Mouse (Mus musculus): ENCODE data around the gene Smo. TPM values are rescaled to one million over a fixed set of nuclear protein-coding genes. Genes with fewer than 3 reads are reported as not detected.

The Smo gene
- polyA plus RNA-seq, 1 experiment from 2014 or later = 12.3 TPM

DNA sequence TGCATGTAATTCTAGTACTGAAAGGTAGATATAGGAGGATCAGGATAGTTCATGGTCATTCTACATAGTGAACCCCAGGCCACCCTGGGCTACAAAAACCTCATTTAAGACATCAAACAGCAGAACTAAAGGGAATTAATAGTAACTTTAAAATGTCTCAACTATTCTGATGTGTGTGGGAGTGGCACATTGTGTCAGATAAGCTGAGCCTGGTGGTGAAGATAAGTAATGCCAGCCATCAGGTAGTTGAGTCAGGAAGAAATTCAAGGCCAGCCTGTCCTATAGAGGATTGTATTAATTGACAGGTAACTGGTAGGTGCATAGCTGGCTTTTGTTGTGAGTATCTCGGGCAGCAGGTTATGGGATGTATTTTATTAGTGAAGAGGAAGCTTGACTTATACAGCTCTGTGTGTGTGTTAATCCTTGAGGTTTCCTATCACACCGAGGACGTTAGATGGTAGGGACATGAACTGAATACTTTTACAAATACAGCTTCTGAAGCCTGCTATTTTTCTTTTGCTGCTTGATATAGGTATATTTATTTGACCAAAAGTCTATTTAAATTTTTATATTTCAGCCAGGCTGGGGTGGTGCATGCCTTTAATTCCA is 49.2 kb downstream of the Smo start:
- Histone ChIP-seq H3K4me3 (no peak overlapping the region), H3K4me1 (peaks cover 6% of the 10 kb centered on the region; the same call in 1 of the 2 replicates), H3K9me3 (no peaks in the 10 kb centered on the region), H3K36me3 (replicated peaks) (no peaks in the 10 kb centered on the region), H3K27me3 (replicated peaks) (no peaks in the 10 kb centered on the region), H3K9ac (no peak overlapping the region), H3K4me2 (no peak overlapping the region), H3K27ac (no peak overlapping the region)
- WGBS = 91% methylated on average over 3 of the region's 3 CpGs
- ATAC-seq (replicated peaks) = no peak

DNA sequence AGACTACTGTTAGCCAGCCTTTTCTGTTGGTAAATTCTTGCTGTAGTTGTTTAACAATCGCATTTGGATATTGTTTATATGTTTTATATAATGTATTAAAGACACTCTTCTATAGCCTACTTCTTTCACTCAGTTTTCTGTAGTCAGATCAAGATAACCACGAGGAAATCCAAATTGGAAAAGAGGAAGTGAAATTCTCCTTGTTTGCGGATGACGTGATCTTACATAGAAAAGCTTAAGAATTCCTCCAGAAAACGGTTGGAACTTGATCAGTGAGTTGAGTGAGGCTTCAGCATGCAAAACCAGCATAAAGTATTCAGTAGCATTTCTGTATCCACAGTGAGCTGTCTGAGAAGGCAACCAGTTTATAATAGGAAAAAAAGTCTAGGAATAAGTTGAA is 50.5 kb downstream of the Smo start:
- 87% methylated on average over 5 of the region's 5 CpGs for WGBS
- no peak overlapping the region for H3K9ac ChIP-seq
- no peaks in the 10 kb centered on the region for H3K36me3 ChIP-seq (replicated peaks)
- ATAC-seq (replicated peaks) = no peak
- H3K4me3 ChIP-seq = no peak overlapping the region
- H3K27ac ChIP-seq = no peak overlapping the region
- H3K9me3 ChIP-seq = no peaks in the 10 kb centered on the region
- H3K4me2 ChIP-seq = no peak overlapping the region
- H3K27me3 ChIP-seq (replicated peaks) = no peaks in the 10 kb centered on the region
- H3K4me1 ChIP-seq = peaks cover 6% of the 10 kb centered on the region; the same call in 1 of the 2 replicates

- H3K4me2 ChIP-seq = no peak overlapping the region
- H3K36me3 ChIP-seq (replicated peaks) = no peaks in the 10 kb centered on the region
- 12% methylated on average over 3 of the region's 3 CpGs for WGBS
- no peak overlapping the region for H3K9ac ChIP-seq
- H3K27ac ChIP-seq = no peak overlapping the region
- no peaks in the 10 kb centered on the region for H3K27me3 ChIP-seq (replicated peaks)
- peaks cover 6% of the 10 kb centered on the region; the same call in 1 of the 2 replicates for H3K4me1 ChIP-seq
- no peak for ATAC-seq (replicated peaks)
- no peaks in the 10 kb centered on the region for H3K9me3 ChIP-seq
- H3K4me3 ChIP-seq = no peak overlapping the region
Observed at GRCm38 (mm10) chr6:29788779-29789350, 53.6 kb downstream of the Smo start.

DNA sequence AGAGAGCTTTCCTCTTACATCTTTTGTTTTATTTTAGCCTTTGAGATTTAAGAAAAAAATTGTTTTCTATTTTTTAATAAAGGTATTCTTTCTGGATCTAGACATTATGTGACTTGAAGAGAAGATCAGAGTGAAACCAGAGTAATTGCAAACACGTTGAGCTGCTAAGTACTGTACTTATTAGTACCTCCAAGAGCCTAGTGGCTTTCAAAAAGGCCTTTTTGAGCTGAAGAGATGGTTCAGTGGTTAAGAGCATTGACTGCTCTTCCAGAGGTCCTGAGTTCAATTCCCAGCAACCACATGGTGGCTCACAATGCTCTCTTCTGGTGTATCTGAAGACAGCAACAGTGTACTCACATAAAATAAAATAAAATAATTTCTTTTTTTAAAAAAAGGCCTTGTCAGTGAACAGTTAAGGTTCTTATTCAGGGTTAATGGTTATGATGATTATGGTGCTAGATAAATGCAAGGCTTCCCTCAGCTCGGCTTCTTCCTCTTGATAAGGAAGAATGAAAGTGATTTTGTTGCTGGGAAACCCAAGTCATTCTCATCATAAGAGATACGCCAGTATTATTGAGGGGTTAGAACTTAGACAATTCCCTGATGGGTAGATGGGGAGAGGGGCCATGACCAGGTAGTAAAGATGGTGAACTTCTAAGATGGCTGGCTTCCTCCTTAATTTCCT is 54.9 kb downstream of the Smo start:
- H3K4me3 ChIP-seq = no peak overlapping the region
- no peaks in the 10 kb centered on the region for H3K27me3 ChIP-seq (replicated peaks)
- WGBS = 85% methylated on average over 3 of the region's 3 CpGs
- H3K9ac ChIP-seq = no peak overlapping the region
- H3K9me3 ChIP-seq = no peaks in the 10 kb centered on the region
- H3K4me2 ChIP-seq = no peak overlapping the region
- no peaks in the 10 kb centered on the region for H3K36me3 ChIP-seq (replicated peaks)
- H3K27ac ChIP-seq = no peak overlapping the region
- H3K4me1 ChIP-seq = peaks cover 6% of the 10 kb centered on the region; the same call in 1 of the 2 replicates
- ATAC-seq (replicated peaks) = no peak

DNA sequence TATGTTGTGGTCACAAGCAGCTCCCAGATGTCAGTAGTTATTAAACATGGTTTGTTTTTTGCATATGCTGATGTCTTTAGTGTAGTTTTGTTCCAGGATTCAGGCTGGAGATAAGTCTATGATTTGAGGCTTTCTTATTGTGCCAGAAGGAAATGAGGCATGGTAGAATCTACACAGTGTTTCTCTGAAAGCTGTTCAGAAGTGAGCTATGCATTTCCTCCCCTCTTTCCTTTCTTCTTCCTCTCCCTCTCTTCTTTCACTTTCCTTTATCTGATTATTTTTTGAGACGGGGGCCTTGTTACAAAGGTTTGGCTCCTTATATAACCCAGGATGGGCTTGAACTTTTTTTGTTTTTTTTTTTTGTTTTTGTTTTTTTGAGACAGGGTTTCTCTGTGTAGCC is 58.2 kb downstream of the Smo start:
- H3K4me3 ChIP-seq = no peak overlapping the region
- 79% methylated on average over 1 of the region's 1 CpGs for WGBS
- no peaks in the 10 kb centered on the region for H3K36me3 ChIP-seq (replicated peaks)
- H3K27me3 ChIP-seq (replicated peaks) = no peaks in the 10 kb centered on the region
- no peaks in the 10 kb centered on the region for H3K9me3 ChIP-seq
- no peak overlapping the region for H3K9ac ChIP-seq
- H3K4me1 ChIP-seq = peaks cover 6% of the 10 kb centered on the region; the same call in 1 of the 2 replicates
- no peak overlapping the region for H3K27ac ChIP-seq
- ATAC-seq (replicated peaks) = no peak
- no peak overlapping the region for H3K4me2 ChIP-seq

DNA sequence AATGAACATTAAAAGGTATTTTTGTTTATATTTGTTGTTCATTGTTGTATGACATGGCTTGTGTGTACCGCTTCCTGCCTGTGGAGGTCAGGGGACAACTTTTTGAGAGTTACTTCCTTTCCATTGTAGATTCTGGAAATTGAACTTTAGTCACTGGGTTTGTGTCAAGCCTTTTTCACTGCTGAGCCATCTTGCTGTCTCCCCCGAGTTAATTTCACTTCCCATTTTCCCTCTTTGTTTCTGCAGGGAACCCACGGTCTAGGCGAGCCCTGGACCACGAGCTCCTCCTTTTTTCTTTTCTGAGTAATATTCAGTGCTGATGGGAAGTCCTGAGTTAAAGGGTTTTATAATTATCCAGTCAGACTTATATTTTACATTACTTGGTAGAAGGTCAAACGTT is 59.3 kb downstream of the Smo start:
- Histone ChIP-seq H3K4me1 (no peaks in the 10 kb centered on the region), H3K4me2 (no peak overlapping the region), H3K9ac (no peak overlapping the region), H3K27me3 (replicated peaks) (no peaks in the 10 kb centered on the region), H3K4me3 (no peak overlapping the region), H3K27ac (no peak overlapping the region), H3K9me3 (no peaks in the 10 kb centered on the region), H3K36me3 (replicated peaks) (no peaks in the 10 kb centered on the region)
- WGBS = 87% methylated on average over 6 of the region's 6 CpGs
- ATAC-seq (replicated peaks) = no peak

- ATAC-seq (replicated peaks) = no peak
- 93% methylated on average over 1 of the region's 1 CpGs for WGBS
Observed at GRCm38 (mm10) chr6:29802979-29803378, 67.7 kb downstream of the Smo start.

GRCm38 (mm10) chr6:29804006-29804405 is 68.7 kb downstream of the Smo start:
- Histone ChIP-seq H3K4me3 (no peak overlapping the region), H3K36me3 (replicated peaks) (no peaks in the 10 kb centered on the region), H3K4me1 (no peaks in the 10 kb centered on the region), H3K27me3 (replicated peaks) (no peaks in the 10 kb centered on the region), H3K9ac (no peak overlapping the region), H3K9me3 (no peaks in the 10 kb centered on the region), H3K4me2 (no peak overlapping the region), H3K27ac (no peak overlapping the region)
- 42% methylated on average over 3 of the region's 3 CpGs for WGBS
- ATAC-seq (replicated peaks) = no peak

More at GRCm38 (mm10) chr6:29802979-29803378, 67.7 kb downstream of the Smo start:
- Histone ChIP-seq H3K4me1 (no peaks in the 10 kb centered on the region), H3K4me3 (no peak overlapping the region), H3K9ac (no peak overlapping the region), H3K9me3 (no peaks in the 10 kb centered on the region), H3K27me3 (replicated peaks) (no peaks in the 10 kb centered on the region), H3K4me2 (no peak overlapping the region), H3K36me3 (replicated peaks) (no peaks in the 10 kb centered on the region), H3K27ac (no peak overlapping the region)

DNA sequence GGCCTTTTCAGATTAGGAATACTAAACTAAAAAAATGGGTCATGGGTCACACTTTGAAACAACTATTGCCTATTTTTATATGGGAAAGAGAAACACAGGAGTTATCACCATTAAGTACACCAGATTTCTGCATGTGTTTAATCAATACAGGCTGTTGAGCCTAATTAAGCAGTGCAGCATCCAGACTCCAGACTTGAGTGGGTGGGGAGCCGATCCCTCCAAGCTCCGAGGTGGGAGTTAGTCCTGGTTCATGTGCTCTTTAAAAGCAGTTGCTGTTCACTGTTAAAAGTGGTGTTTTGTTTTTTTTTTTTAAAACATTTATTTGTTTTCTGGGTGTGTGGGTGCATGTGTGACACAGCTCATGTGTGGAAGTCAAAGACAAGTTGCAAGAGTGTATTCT is 70.1 kb downstream of the Smo start:
- Histone ChIP-seq H3K4me3 (no peak overlapping the region), H3K9me3 (no peaks in the 10 kb centered on the region), H3K27me3 (replicated peaks) (no peaks in the 10 kb centered on the region), H3K4me2 (no peak overlapping the region), H3K36me3 (replicated peaks) (no peaks in the 10 kb centered on the region), H3K4me1 (no peaks in the 10 kb centered on the region), H3K27ac (no peak overlapping the region), H3K9ac (no peak overlapping the region)
- no peak for ATAC-seq (replicated peaks)
- 81% methylated on average over 2 of the region's 2 CpGs for WGBS

Other genes starting within 250 kb of the Smo start
- gene Kcp, start 227.6 kb upstream of the Smo start, polyA plus RNA-seq (2015; fragmentation: Nextera tagmentation; extraction: Ambion mirVana) = 18.9 and 20.9 TPM in 2 replicates
- gene Irf5, start 208.9 kb upstream of the Smo start, polyA plus RNA-seq (2015; fragmentation: Nextera tagmentation; extraction: Ambion mirVana) = 2.0 and 2.1 TPM in 2 replicates
- gene Tnpo3, start 125.6 kb upstream of the Smo start, polyA plus RNA-seq (2015; fragmentation: Nextera tagmentation; extraction: Ambion mirVana) = 87.5 and 93.2 TPM in 2 replicates
- 6.5 and 8.3 TPM in 2 replicates for gene Tspan33, start 41.3 kb upstream of the Smo start, polyA plus RNA-seq (2015; fragmentation: Nextera tagmentation; extraction: Ambion mirVana)
- gene Ahcyl2, start 32.5 kb downstream of the Smo start, polyA plus RNA-seq (2015; fragmentation: Nextera tagmentation; extraction: Ambion mirVana) = 18.0 and 20.6 TPM in 2 replicates
- gene Strip2, start 181.5 kb downstream of the Smo start, polyA plus RNA-seq (2015; fragmentation: Nextera tagmentation; extraction: Ambion mirVana) = 3.9 and 4.0 TPM in 2 replicates